Mouse (Mus musculus) limb, embryonic 11.5 days (tissue): ENCODE measurements around the gene Neb. TPM values are rescaled to one million over a fixed set of nuclear protein-coding genes. Genes with fewer than 3 reads are reported as not detected.

Experiments used
- ATAC-seq: fragments of 200-750 bp; cut with Nextera tagmentation; 2 replicates; pipeline ENCODE4 v1.8.0; 2017; ENCODE audit warnings: low read depth; ENCODE audit not compliant: insufficient number of reproducible peaks, low FRiP score, low TSS enrichment
- DNase-seq: peaks from one replicate; pipeline ENCODE4 v3.0.0-alpha.2; 2015; ENCODE audit warnings: low spot score
- H3K27ac ChIP-seq: fragments of 300-500 bp; sonication (generic); replicated peaks from 2 replicates; pipeline ENCODE4 v1.5.1; 2014; ENCODE audit warnings: low read depth, mild to moderate bottlenecking, low read length
- H3K27me3 ChIP-seq: fragments of 300-500 bp; sonication (generic); 2 replicates; pipeline ENCODE4 v1.6.1; 2014; ENCODE audit warnings: mild to moderate bottlenecking, low read length, mixed read lengths; ENCODE audit not compliant: control insufficient read depth, insufficient read depth
- H3K36me3 ChIP-seq: fragments of 300-500 bp; sonication (generic); 2 replicates; pipeline ENCODE4 v1.6.1; 2014; ENCODE audit warnings: mild to moderate bottlenecking, low read length, moderate library complexity, mixed read lengths; ENCODE audit not compliant: control insufficient read depth, insufficient read depth
- H3K4me1 ChIP-seq: fragments of 300-500 bp; sonication (generic); 2 replicates; pipeline ENCODE4 v1.6.1; 2014; ENCODE audit warnings: low read length, mixed read lengths; ENCODE audit not compliant: control insufficient read depth, insufficient read depth
- H3K4me2 ChIP-seq: fragments of 300-500 bp; sonication (generic); 2 replicates; pipeline ENCODE4 v1.6.1; 2014; ENCODE audit warnings: low read depth, mild to moderate bottlenecking, moderate library complexity; ENCODE audit not compliant: severe bottlenecking
- H3K4me3 ChIP-seq: fragments of 300-500 bp; sonication (generic); 2 replicates; pipeline ENCODE4 v1.5.1; 2014; ENCODE audit warnings: low read depth, low read length
- H3K9ac ChIP-seq: fragments of 300-500 bp; sonication (generic); 2 replicates; pipeline ENCODE4 v1.6.1; 2014; ENCODE audit warnings: mild to moderate bottlenecking, low read length
- H3K9me3 ChIP-seq: fragments of 300-500 bp; sonication (generic); 2 replicates; pipeline ENCODE4 v1.6.1; 2016; ENCODE audit warnings: low read length; ENCODE audit not compliant: control insufficient read depth
- WGBS: fragments of 180-500 bp; shearing (Covaris S2); extraction: QIAGEN DNeasy Blood & Tissue Kit; methylation state at CpG from one replicate; pipeline ENCODE4 v1.1.7; 2014; 5-methylcytosine and 5-hydroxymethylcytosine counted together
- polyA plus RNA-seq: library from polyadenylated mRNA; unstranded; fragments of >200 nt; fragmentation: Nextera tagmentation; extraction: Ambion mirVana; gene quantifications from 2 replicates; pipeline ENCODE4 v1.2.1, GENCODE M21; 2014

Neb gene
- polyA plus RNA-seq, 1 experiment from 2014 or later = 8.1 TPM

DNA sequence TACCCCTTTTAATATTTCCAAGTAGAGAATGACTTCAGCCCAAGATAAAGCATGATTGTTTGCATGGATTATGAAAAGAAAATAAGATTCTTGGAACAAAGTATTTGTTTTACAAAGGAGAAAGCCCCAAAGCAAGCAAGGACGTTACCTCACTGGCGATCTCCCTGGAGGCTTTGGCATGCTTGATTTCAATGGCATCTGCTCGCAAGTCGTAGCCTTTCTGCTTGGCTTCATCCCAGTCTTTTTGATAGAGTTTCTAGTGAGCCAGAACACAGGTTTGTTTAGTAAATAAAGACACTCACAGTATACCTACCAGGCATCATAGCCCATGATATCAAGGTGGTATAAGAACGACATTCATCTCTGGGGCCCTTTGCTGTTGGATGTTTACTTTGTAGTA is 153.9 kb downstream of the Neb start:
- H3K27ac ChIP-seq = no peak overlapping the region
- H3K4me3 ChIP-seq = no peak overlapping the region
- no peaks in the 10 kb centered on the region for H3K9me3 ChIP-seq
- no peak overlapping the region for H3K4me2 ChIP-seq
- H3K36me3 ChIP-seq = no peaks in the 10 kb centered on the region
- H3K9ac ChIP-seq = no peak overlapping the region
- no peak for DNase-seq
- 86% methylated on average over 5 of the region's 5 CpGs for WGBS
- no peaks in the 10 kb centered on the region for H3K27me3 ChIP-seq
- ATAC-seq = no peak
- no peaks in the 10 kb centered on the region for H3K4me1 ChIP-seq

DNA sequence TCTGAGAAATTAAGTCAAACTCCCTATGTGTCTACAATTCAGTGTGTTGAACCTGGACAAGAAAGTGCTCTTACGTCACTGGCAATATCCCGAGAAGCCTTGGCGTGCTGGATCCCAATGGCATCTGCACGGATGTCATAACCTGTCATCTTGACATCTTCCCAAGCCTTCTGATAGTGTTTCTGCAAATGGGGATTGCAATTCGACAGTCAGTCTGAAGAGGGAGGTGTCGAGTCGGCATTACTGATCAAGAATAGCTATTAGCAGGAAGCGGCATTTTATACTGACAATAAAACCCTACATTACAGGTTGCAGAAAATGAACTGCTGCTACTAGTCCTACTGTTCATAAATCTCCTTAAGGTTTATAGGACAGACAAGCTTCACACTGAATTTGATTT is 158.2 kb downstream of the Neb start:
- no peaks in the 10 kb centered on the region for H3K36me3 ChIP-seq
- H3K9me3 ChIP-seq = no peaks in the 10 kb centered on the region
- DNase-seq (peak; percentile 53), ATAC-seq (no peak)
- no peaks in the 10 kb centered on the region for H3K27me3 ChIP-seq
- H3K9ac ChIP-seq = no peak overlapping the region
- WGBS = 57% methylated on average over 8 of the region's 8 CpGs
- H3K4me2 ChIP-seq = no peak overlapping the region
- H3K4me3 ChIP-seq = no peak overlapping the region
- H3K27ac ChIP-seq = no peak overlapping the region
- H3K4me1 ChIP-seq = no peaks in the 10 kb centered on the region

DNA sequence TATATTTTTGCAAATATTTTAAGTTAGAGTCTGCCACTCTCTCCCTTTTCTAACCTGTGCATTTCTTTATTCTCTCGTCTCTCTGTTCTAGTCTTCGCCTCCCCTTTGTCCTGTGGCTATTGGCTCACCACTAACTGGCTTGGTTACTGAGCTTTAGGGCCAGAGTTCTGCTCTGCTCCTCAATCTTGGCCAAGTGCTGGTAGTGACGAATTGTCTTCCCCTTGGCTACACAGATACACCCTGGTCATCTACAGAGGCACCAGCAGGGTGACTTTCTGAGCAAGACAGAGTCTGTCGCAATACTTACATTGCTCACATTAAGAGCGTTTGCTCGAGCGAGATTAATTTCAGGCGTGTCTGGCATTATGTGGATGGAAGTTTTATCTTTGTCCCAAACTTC is 162.3 kb downstream of the Neb start:
- no peak overlapping the region for H3K9ac ChIP-seq
- H3K4me2 ChIP-seq = no peak overlapping the region
- no peak overlapping the region for H3K27ac ChIP-seq
- 95% methylated on average over 8 of the region's 8 CpGs for WGBS
- DNase-seq = no peak
- no peaks in the 10 kb centered on the region for H3K9me3 ChIP-seq
- H3K36me3 ChIP-seq = no peaks in the 10 kb centered on the region
- H3K4me1 ChIP-seq = no peaks in the 10 kb centered on the region
- H3K27me3 ChIP-seq = no peaks in the 10 kb centered on the region
- no peak overlapping the region for H3K4me3 ChIP-seq
- no peak for ATAC-seq

DNA sequence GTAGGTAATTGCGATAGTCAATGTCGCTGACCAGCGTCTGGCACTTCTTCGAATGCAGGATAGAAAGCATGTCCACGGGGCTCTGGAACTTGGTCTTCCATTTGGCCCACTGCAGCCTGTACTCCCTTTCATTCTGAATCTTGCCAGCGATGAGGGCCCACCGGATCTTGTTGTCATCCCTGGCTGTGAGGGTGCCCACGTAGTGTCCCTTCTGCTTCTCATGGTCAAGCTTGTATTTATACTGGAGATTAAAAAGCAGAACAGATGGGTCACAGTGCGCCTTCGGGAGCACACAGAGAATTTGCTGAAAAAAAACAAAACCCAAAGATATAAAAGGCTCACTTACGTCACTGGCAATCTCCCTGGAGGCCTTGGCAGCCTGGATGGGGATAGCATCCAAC is 165.7 kb downstream of the Neb start:
- no peaks in the 10 kb centered on the region for H3K27me3 ChIP-seq
- H3K4me1 ChIP-seq = no peaks in the 10 kb centered on the region
- no peak overlapping the region for H3K9ac ChIP-seq
- no peak overlapping the region for H3K27ac ChIP-seq
- no peaks in the 10 kb centered on the region for H3K36me3 ChIP-seq
- no peaks in the 10 kb centered on the region for H3K9me3 ChIP-seq
- no peak for ATAC-seq
- H3K4me2 ChIP-seq = no peak overlapping the region
- WGBS = 92% methylated on average over 11 of the region's 11 CpGs
- DNase-seq = no peak
- no peak overlapping the region for H3K4me3 ChIP-seq

DNA sequence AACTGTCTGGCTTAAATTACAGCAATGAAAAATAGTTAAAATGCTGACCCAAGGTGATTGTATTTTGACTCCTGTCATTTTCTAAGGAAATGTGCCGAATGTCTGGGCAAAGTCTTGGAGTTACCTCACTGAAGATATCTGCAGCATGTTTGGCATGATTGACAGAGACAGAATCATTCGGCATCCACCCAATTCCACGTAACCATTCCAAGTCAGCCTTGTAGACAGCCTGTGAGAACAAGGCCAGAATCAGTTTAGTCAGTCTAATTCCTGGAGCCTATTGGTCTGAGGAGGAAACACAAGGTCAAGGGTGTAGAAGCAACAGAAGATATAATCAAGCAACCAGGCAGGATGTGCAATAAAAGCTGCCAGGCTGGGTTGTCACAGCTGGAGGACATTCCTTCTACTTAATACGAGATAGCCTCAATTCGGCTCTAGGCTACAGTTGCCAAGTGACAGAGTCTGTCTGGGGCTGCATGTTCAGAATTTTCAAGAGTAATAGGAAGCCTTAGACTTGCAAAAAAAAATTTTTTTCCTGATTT is 166.8 kb downstream of the Neb start:
- Histone ChIP-seq H3K4me3 (no peak overlapping the region), H3K36me3 (no peaks in the 10 kb centered on the region), H3K9me3 (no peaks in the 10 kb centered on the region), H3K27me3 (no peaks in the 10 kb centered on the region), H3K9ac (no peak overlapping the region), H3K27ac (no peak overlapping the region), H3K4me2 (no peak overlapping the region), H3K4me1 (no peaks in the 10 kb centered on the region)
- 58% methylated on average over 5 of the region's 5 CpGs for WGBS
- no peak for ATAC-seq
- no peak for DNase-seq

DNA sequence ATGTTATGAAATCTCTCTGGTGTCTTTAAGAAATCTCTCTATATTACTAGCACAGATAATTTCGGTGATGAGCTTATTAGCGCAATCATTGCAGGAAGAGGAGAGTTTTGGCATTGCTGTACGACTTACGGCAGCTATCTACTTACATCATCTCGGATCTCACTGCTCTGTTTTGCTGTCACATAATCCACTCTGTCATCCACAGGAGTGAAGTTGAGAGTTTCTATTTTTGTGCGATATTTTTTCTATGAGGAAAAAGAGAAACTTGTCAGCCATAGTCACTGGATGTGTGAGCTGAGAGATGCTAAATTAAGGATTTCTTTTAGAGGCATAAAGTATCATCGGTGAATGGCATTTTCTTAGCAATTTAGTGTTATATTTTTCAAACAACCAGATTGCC is 167.6 kb downstream of the Neb start:
- no peaks in the 10 kb centered on the region for H3K36me3 ChIP-seq
- 95% methylated on average over 7 of the region's 7 CpGs for WGBS

DNA sequence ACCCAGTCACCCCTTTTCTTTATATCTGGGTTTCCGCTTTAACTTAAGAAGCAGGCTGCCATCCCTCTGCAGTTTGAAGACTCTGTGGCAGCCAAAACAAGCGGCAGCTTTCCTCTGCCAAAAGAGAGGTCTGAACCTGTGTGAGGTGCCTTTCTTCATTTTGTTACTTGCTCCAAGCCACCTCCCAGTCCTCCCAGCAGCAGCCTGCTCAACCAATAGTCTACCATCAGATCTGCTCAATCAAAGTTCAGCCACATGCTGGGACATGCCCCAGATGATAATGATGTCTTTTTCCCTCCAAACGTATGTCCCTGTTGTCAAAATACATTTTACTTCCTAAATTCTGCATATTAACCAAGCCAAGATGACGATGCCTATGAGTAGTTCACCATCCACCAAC is 173.3 kb downstream of the Neb start:
- H3K4me1 ChIP-seq = no peaks in the 10 kb centered on the region
- WGBS = 89% methylated on average over 4 of the region's 4 CpGs

More for the DNA sequence above, 167.6 kb downstream of the Neb start:
- no peak overlapping the region for H3K4me2 ChIP-seq
- H3K9ac ChIP-seq = no peak overlapping the region
- H3K27me3 ChIP-seq = no peaks in the 10 kb centered on the region
- H3K9me3 ChIP-seq = no peaks in the 10 kb centered on the region
- H3K27ac ChIP-seq = no peak overlapping the region
- no peak for DNase-seq
- no peaks in the 10 kb centered on the region for H3K4me1 ChIP-seq
- no peak overlapping the region for H3K4me3 ChIP-seq
- ATAC-seq = no peak

DNA sequence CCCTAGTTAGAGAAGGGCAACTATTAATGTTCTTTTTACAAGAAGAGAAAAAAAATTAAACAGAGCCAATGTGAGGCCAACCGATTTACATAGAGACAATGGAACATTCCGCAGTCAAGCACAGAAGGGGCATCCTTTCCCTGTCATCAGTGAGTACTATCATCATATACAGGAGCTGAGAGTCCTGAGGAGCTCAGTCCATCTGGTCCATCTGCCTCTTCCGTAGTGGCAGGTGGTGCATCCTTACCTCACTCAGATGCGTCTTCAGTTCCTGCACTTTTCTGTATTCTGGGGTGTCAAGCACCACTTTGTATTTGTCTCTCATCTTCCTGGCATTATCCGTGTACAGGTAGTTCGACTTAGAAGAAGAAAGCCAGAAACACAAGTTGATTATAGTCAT is 184.6 kb downstream of the Neb start:
- no peak for ATAC-seq
- Histone ChIP-seq H3K36me3 (no peaks in the 10 kb centered on the region), H3K4me1 (no peaks in the 10 kb centered on the region), H3K9ac (no peak overlapping the region), H3K27ac (no peak overlapping the region), H3K4me3 (no peak overlapping the region), H3K27me3 (no peaks in the 10 kb centered on the region), H3K9me3 (no peaks in the 10 kb centered on the region), H3K4me2 (no peak overlapping the region)
- WGBS = 95% methylated on average over 6 of the region's 6 CpGs
- DNase-seq = no peak

More for the DNA sequence above, 173.3 kb downstream of the Neb start:
- Histone ChIP-seq H3K27ac (no peak overlapping the region), H3K4me3 (no peak overlapping the region), H3K4me2 (no peak overlapping the region), H3K9me3 (no peaks in the 10 kb centered on the region), H3K27me3 (no peaks in the 10 kb centered on the region), H3K36me3 (no peaks in the 10 kb centered on the region), H3K9ac (no peak overlapping the region)
- no peak for DNase-seq
- ATAC-seq = no peak

DNA sequence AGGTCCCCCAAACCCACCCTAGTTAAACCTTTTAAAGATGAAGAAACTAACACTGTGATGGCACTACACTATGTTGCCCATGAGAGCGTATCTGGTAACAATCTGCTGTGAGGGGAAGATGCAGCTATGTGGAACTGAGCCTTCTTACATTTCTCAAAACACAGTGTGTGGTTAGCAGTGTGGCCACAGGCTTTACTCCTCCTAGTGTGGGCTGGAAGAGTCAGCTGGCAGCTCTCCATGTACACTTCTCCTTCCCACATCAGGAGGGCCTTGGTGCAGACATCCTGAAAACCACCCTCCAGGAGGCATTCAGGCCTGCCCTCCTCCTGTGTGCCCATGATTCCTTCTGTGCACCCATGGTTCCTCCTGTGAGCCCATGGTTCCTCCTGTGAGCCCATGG is 198.6 kb downstream of the Neb start:
- Histone ChIP-seq H3K9ac (no peak overlapping the region), H3K36me3 (no peaks in the 10 kb centered on the region), H3K9me3 (no peaks in the 10 kb centered on the region), H3K4me2 (no peak overlapping the region), H3K27me3 (no peaks in the 10 kb centered on the region), H3K27ac (no peak overlapping the region), H3K4me3 (no peak overlapping the region), H3K4me1 (no peaks in the 10 kb centered on the region)
- DNase-seq = no peak
- WGBS = 90% methylated on average over 1 of the region's 1 CpGs
- no peak for ATAC-seq
